Mouse (Mus musculus) forebrain, embryonic 16.5 days (tissue): ENCODE measurements around the gene Palm2. TPM values are rescaled to one million over a fixed set of nuclear protein-coding genes. Genes with fewer than 3 reads are reported as not detected.

Experiments used
- ATAC-seq: fragments of 200-750 bp; cut with Nextera tagmentation; 2 replicates; pipeline ENCODE4 v1.8.0; 2017; ENCODE audit warnings: mild to moderate bottlenecking, moderate library complexity
- H3K27ac ChIP-seq: fragments of 300-500 bp; sonication (generic); 2 replicates; pipeline ENCODE4 v1.5.1; 2014; ENCODE audit warnings: low read length, control low read depth
- H3K27me3 ChIP-seq: fragments of 300-500 bp; sonication (generic); replicated peaks from 2 replicates; pipeline ENCODE4 v1.6.1; 2014; ENCODE audit warnings: low read length; ENCODE audit not compliant: control insufficient read depth, insufficient read depth
- H3K36me3 ChIP-seq: fragments of 300-500 bp; sonication (generic); 2 replicates; pipeline ENCODE4 v1.6.1; 2014; ENCODE audit not compliant: control insufficient read depth, insufficient read depth
- H3K4me1 ChIP-seq: fragments of 300-500 bp; sonication (generic); replicated peaks from 2 replicates; pipeline ENCODE4 v1.6.1; 2014; ENCODE audit warnings: low read length; ENCODE audit not compliant: control insufficient read depth, insufficient read depth
- H3K4me2 ChIP-seq: fragments of 300-500 bp; sonication (generic); 2 replicates; pipeline ENCODE4 v1.6.1; 2014; ENCODE audit warnings: mild to moderate bottlenecking, low read length, control low read depth
- H3K4me3 ChIP-seq: fragments of 300-500 bp; sonication (generic); replicated peaks from 2 replicates; pipeline ENCODE4 v1.5.1; 2014; ENCODE audit warnings: mild to moderate bottlenecking, low read length, control low read depth
- H3K9ac ChIP-seq: fragments of 300-500 bp; sonication (generic); replicated peaks from 2 replicates; pipeline ENCODE4 v1.6.1; 2014; ENCODE audit warnings: low read depth, low read length, control low read depth
- H3K9me3 ChIP-seq: fragments of 300-500 bp; sonication (generic); 2 replicates; pipeline ENCODE4 v1.6.1; 2016; ENCODE audit warnings: low read length; ENCODE audit not compliant: control insufficient read depth
- WGBS: fragments of 180-500 bp; shearing (Covaris S2); extraction: QIAGEN DNeasy Blood & Tissue Kit; methylation state at CpG from one replicate; pipeline ENCODE4 v1.1.7; 2014; 5-methylcytosine and 5-hydroxymethylcytosine counted together
- polyA plus RNA-seq: library from polyadenylated mRNA; unstranded; fragments of >200 nt; fragmentation: Nextera tagmentation; extraction: Ambion mirVana; gene quantifications from 2 replicates; pipeline ENCODE4 v1.2.1, GENCODE M21; 2015

The Palm2 gene
- polyA plus RNA-seq, 1 experiment from 2014 or later, result 14.2 TPM

- no peak for ATAC-seq
- H3K9me3 ChIP-seq, result no peaks in the 10 kb centered on the region
- no peak overlapping the region for H3K9ac ChIP-seq
- 70% methylated on average over 9 of the region's 9 CpGs for WGBS
- no peaks in the 10 kb centered on the region for H3K27me3 ChIP-seq
- H3K4me1 ChIP-seq, result no peaks in the 10 kb centered on the region
- H3K4me2 ChIP-seq, result no peak overlapping the region
- no peak overlapping the region for H3K27ac ChIP-seq
- no peak overlapping the region for H3K4me3 ChIP-seq
- H3K36me3 ChIP-seq, result no peaks in the 10 kb centered on the region
These were observed 254.1 kb downstream of the Palm2 start for GRCm38 (mm10) chr4:57688131-57688530.

- Histone ChIP-seq H3K27me3 (no peaks in the 10 kb centered on the region), H3K4me3 (no peak overlapping the region), H3K9me3 (no peaks in the 10 kb centered on the region), H3K36me3 (no peaks in the 10 kb centered on the region), H3K9ac (no peak overlapping the region), H3K4me1 (no peaks in the 10 kb centered on the region), H3K4me2 (no peak overlapping the region), H3K27ac (no peak overlapping the region)
- ATAC-seq, result no peak
- 82% methylated on average over 6 of the region's 6 CpGs for WGBS
These were observed 256.0 kb downstream of the Palm2 start for GRCm38 (mm10) chr4:57690001-57690400.

GRCm38 (mm10) chr4:57690805-57691204, 256.8 kb downstream of the Palm2 start:
- no peaks in the 10 kb centered on the region for H3K36me3 ChIP-seq
- no peaks in the 10 kb centered on the region for H3K27me3 ChIP-seq
- no peak overlapping the region for H3K27ac ChIP-seq
- H3K4me2 ChIP-seq, result no peak overlapping the region
- H3K9me3 ChIP-seq, result no peaks in the 10 kb centered on the region
- H3K4me1 ChIP-seq, result no peaks in the 10 kb centered on the region
- WGBS, result 45% methylated on average over 1 of the region's 1 CpGs
- ATAC-seq, result no peak
- H3K4me3 ChIP-seq, result no peak overlapping the region
- no peak overlapping the region for H3K9ac ChIP-seq

GRCm38 (mm10) chr4:57694356-57695136, 260.5 kb downstream of the Palm2 start:
- WGBS, result 88% methylated on average over 5 of the region's 5 CpGs
- Histone ChIP-seq H3K4me3 (no peak overlapping the region), H3K4me2 (no peak overlapping the region), H3K9me3 (no peaks in the 10 kb centered on the region), H3K9ac (no peak overlapping the region), H3K4me1 (no peaks in the 10 kb centered on the region), H3K27ac (no peak overlapping the region), H3K27me3 (no peaks in the 10 kb centered on the region), H3K36me3 (no peaks in the 10 kb centered on the region)
- no peak for ATAC-seq

GRCm38 (mm10) chr4:57696955-57697354, 262.9 kb downstream of the Palm2 start:
- Histone ChIP-seq H3K27me3 (no peaks in the 10 kb centered on the region), H3K4me3 (no peak overlapping the region), H3K4me1 (no peaks in the 10 kb centered on the region), H3K36me3 (no peaks in the 10 kb centered on the region), H3K9ac (no peak overlapping the region), H3K27ac (no peak overlapping the region), H3K4me2 (no peak overlapping the region), H3K9me3 (no peaks in the 10 kb centered on the region)
- no peak for ATAC-seq
- 95% methylated on average over 11 of the region's 11 CpGs for WGBS

GRCm38 (mm10) chr4:57697918-57698611, 264.0 kb downstream of the Palm2 start:
- no peak overlapping the region for H3K4me2 ChIP-seq
- 86% methylated on average over 12 of the region's 12 CpGs for WGBS

GRCm38 (mm10) chr4:57701576-57701975, 267.5 kb downstream of the Palm2 start:
- H3K27ac ChIP-seq, result no peak overlapping the region
- 79% methylated on average over 5 of the region's 5 CpGs for WGBS
- H3K27me3 ChIP-seq, result no peaks in the 10 kb centered on the region
- H3K4me3 ChIP-seq, result no peak overlapping the region
- H3K4me1 ChIP-seq, result no peaks in the 10 kb centered on the region
- ATAC-seq, result no peak
- H3K9me3 ChIP-seq, result no peaks in the 10 kb centered on the region
- H3K36me3 ChIP-seq, result no peaks in the 10 kb centered on the region
- no peak overlapping the region for H3K9ac ChIP-seq
- no peak overlapping the region for H3K4me2 ChIP-seq

More at GRCm38 (mm10) chr4:57697918-57698611, 264.0 kb downstream of the Palm2 start:
- H3K27me3 ChIP-seq, result no peaks in the 10 kb centered on the region
- ATAC-seq, result no peak
- no peak overlapping the region for H3K27ac ChIP-seq
- H3K4me1 ChIP-seq, result no peaks in the 10 kb centered on the region
- no peaks in the 10 kb centered on the region for H3K36me3 ChIP-seq
- H3K4me3 ChIP-seq, result no peak overlapping the region
- H3K9me3 ChIP-seq, result no peaks in the 10 kb centered on the region
- H3K9ac ChIP-seq, result no peak overlapping the region

GRCm38 (mm10) chr4:57703574-57704470, 269.8 kb downstream of the Palm2 start:
- 81% methylated on average over 11 of the region's 11 CpGs for WGBS
- H3K27ac ChIP-seq, result no peak overlapping the region

GRCm38 (mm10) chr4:57704575-57704974, 270.5 kb downstream of the Palm2 start:
- WGBS, result 86% methylated on average over 7 of the region's 7 CpGs

More at GRCm38 (mm10) chr4:57703574-57704470, 269.8 kb downstream of the Palm2 start:
- no peak overlapping the region for H3K4me2 ChIP-seq
- H3K36me3 ChIP-seq, result no peaks in the 10 kb centered on the region
- H3K4me1 ChIP-seq, result no peaks in the 10 kb centered on the region
- no peaks in the 10 kb centered on the region for H3K27me3 ChIP-seq
- no peak overlapping the region for H3K4me3 ChIP-seq
- no peak overlapping the region for H3K9ac ChIP-seq
- no peaks in the 10 kb centered on the region for H3K9me3 ChIP-seq
- ATAC-seq, result no peak

More at GRCm38 (mm10) chr4:57704575-57704974, 270.5 kb downstream of the Palm2 start:
- no peaks in the 10 kb centered on the region for H3K27me3 ChIP-seq
- H3K4me2 ChIP-seq, result no peak overlapping the region
- H3K4me3 ChIP-seq, result no peak overlapping the region
- no peaks in the 10 kb centered on the region for H3K4me1 ChIP-seq
- no peak overlapping the region for H3K27ac ChIP-seq
- no peaks in the 10 kb centered on the region for H3K36me3 ChIP-seq
- no peaks in the 10 kb centered on the region for H3K9me3 ChIP-seq
- no peak overlapping the region for H3K9ac ChIP-seq
- no peak for ATAC-seq
